Mouse (Mus musculus) hindlimb bud, embryonic 11.5 days (tissue): ENCODE results near the gene Lias.

ENCODE experiments used
- DNase-seq: peaks from one replicate; pipeline ENCODE4 v3.0.0-alpha.2; 2012; ENCODE audit warnings: low read depth, low spot score; ENCODE audit errors: extremely low spot score

Gene Lias

GRCm38 (mm10) chr5:65424215-65424614 lies 32.9 kb downstream of the Lias start:
- DNase-seq: no peak

- DNase-seq: no peak
Observed at GRCm38 (mm10) chr5:65425251-65425650, 34.0 kb downstream of the Lias start.

- no peak for DNase-seq
Observed at GRCm38 (mm10) chr5:65428321-65428720, 37.0 kb downstream of the Lias start.

GRCm38 (mm10) chr5:65429441-65429840 lies 38.1 kb downstream of the Lias start:
- DNase-seq: no peak

- DNase-seq: no peak
Observed at GRCm38 (mm10) chr5:65434471-65435362, 43.4 kb downstream of the Lias start.

GRCm38 (mm10) chr5:65435363-65435805 lies 44.1 kb downstream of the Lias start:
- no peak for DNase-seq

- DNase-seq: peak; percentile 86
Observed at GRCm38 (mm10) chr5:65435806-65436561, 44.7 kb downstream of the Lias start, which contains the start of gene Ugdh. Ugdh (minus strand) TSS chr5:65435949.

- DNase-seq: no peak
Observed at GRCm38 (mm10) chr5:65438041-65438440, 46.7 kb downstream of the Lias start.

GRCm38 (mm10) chr5:65444981-65445380 lies 53.7 kb downstream of the Lias start:
- DNase-seq: no peak

GRCm38 (mm10) chr5:65446756-65447155 lies 55.5 kb downstream of the Lias start:
- DNase-seq: no peak

GRCm38 (mm10) chr5:65447826-65448225 lies 56.5 kb downstream of the Lias start:
- DNase-seq: no peak

GRCm38 (mm10) chr5:65448941-65449340 lies 57.6 kb downstream of the Lias start:
- DNase-seq: no peak

GRCm38 (mm10) chr5:65454771-65455170 lies 63.5 kb downstream of the Lias start:
- no peak for DNase-seq

GRCm38 (mm10) chr5:65457086-65457827 lies 66.0 kb downstream of the Lias start:
- DNase-seq: peak; percentile 41

GRCm38 (mm10) chr5:65457846-65458245 lies 66.5 kb downstream of the Lias start:
- DNase-seq: no peak

- no peak for DNase-seq
Observed at GRCm38 (mm10) chr5:65459454-65459853, 68.2 kb downstream of the Lias start.
